Mouse (Mus musculus): ENCODE measurements around the gene Hnrnpd.
A peak's percentile ranks its signal among the peaks of the same experiment; 100 is the strongest.

Gene Hnrnpd

GRCm38 (mm10) chr5:99959236-99959936 lies 19.4 kb downstream of the Hnrnpd start:
- DNase-seq = no peak

DNA sequence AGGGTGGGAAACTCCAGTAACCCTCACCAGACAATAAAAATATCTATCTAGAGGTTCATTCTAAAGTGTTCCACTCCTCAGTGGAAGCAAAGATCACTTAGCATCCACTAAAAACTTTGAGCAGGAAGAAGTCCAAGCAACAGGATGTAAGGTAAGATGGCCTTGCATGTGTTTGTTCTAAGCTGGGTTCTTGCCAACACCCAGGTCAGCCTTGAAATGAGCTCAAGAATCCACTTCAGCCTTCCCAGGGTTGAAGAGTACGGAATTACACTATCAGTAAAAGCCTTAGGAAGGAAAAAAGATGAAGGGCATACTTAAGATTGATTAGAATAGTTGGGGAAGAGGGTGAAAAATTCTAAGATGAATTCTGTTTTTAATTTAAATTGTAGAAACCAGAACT lies 20.1 kb downstream of the Hnrnpd start:
- DNase-seq = no peak

DNA sequence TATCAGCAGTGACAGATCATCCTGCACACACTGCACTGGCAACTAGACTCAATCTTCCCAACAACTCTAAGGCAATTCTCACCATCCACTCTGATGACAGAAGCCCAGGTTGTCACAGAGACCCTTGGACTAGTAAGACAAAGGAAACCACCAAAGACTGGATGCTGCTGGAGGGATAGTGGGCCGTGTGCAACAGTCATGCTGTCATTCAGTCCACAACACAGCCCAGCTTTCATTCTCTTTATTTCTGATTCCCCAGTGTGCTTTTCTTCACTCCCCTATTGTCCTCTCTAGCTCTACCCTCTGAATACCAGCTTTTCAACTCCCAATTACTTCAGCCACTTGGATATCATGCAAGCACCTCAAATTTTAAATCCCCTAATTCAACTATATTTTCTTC lies 24.9 kb downstream of the Hnrnpd start:
- no peak for DNase-seq

DNA sequence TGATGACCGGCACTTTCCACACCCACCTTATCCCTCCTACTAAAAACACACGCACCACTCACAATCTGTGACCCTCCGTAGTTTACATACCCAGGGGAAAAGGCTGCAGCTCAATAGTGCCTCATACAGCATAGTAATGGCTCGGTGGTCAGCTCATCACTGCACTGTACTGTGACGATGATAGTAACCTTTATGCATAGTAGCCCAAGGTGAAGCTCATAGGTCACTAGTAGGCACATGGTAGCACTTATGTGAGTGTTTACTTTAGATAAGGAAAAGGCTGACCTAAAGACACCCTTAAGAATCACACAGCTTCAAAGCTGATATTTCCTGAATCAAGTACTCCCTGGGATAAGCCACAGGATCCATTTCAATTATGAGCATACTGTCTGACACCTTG lies 26.2 kb downstream of the Hnrnpd start:
- DNase-seq = no peak

DNA sequence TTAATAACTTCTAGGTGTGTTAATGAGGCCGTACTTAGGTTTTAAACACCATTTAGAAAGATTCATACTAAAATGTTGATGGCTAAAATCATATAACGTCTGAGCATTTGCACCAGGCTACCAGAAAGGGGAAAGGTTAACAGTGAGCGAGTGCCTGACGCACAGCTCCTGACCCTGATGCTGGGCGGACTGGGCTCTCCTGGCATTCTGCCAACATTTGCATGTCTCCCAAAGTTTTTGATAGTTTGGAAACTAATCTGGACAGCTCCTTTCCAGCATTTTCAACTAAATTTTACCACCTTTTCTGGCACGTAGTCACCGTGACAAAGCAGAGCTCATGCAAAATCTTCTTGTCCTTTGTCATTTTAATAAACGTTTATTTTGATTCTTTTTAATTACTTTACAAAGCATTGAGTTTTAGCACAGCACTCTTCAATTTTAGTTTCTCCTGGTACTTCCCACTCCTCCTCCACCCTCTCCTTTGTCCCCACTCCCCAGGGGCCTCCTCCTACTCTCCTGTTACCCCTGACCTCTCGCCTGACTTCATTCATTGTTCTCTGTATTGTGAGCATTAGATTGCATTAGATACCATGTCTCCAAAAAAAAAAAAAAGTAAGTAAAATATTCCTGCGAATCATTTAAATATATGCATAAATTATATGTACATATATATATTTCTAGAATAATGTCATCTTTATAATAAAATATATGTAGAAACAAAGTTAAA lies 36.8 kb downstream of the Hnrnpd start:
- DNase-seq = no peak

DNA sequence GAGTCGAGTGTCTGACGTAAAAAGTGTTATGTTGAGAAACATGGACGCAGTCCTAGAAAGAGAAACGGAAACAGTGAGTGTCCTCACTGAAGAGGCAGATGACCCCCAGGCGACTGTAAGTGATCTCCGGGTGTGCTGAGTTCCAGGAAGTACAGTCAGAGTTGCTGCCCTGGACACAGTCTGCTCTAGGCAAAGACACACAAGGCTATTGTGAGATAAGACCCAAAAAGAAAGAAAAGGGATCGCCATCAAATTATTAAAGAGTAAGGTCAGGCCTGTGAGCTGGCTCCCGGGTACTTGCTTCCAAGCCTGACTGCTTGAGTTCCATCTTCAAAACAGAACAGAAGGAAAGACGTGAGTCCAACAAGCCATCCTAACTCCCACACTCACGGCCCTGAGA lies 37.5 kb downstream of the Hnrnpd start:
- DNase-seq = no peak

- no peak for DNase-seq
Observed at GRCm38 (mm10) chr5:99939440-99939839, 39.3 kb downstream of the Hnrnpd start.

DNA sequence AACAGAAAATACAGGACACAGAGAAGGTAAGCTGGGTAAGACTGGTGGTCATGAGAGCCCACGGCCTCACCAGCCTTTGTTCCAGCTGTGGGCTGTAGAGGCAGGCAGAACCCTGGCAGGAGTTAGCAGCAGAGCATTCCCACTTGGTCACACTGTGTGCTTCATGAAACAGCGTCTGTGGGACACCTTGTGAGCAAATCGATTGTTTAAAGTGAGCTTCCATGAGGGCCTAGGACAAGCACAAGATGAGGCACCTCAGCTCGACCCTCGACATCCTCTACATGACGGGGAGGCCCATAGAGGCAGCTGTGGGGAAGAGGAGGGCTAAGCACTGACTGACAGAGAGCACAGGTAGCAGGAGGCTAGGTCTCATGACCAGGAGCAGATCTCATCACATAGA lies 46.8 kb downstream of the Hnrnpd start:
- DNase-seq = no peak

GRCm38 (mm10) chr5:99927951-99928350 lies 50.8 kb downstream of the Hnrnpd start:
- peak; percentile 59 for DNase-seq

DNA sequence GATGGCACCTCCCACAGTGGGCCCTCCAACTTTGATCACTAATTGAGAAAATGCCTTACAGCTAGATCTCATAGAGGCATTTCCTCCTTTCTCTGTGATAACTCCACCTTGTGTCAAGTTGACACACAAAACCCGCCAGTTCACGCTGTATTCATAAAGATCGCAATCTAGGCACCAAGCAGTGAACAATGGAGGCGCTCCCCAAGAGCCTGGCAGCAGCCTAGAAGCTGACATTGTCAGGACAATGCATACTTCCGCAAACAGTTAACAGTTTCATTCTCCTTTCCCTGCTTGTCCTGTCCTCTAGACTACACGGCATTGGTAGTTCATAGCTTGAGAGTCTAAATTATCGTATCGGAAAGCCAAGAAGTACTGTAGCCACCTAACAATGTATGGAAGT lies 56.7 kb downstream of the Hnrnpd start:
- DNase-seq = no peak

GRCm38 (mm10) chr5:99915494-99915893 lies 63.2 kb downstream of the Hnrnpd start:
- no peak for DNase-seq

- peak; percentile 94 for DNase-seq
Observed at GRCm38 (mm10) chr5:99906181-99906956, 72.4 kb downstream of the Hnrnpd start, which contains the start of gene Vamp9. Gene Vamp9 (plus strand): TSS chr5:99906254.
